In the genomic region with DNA sequence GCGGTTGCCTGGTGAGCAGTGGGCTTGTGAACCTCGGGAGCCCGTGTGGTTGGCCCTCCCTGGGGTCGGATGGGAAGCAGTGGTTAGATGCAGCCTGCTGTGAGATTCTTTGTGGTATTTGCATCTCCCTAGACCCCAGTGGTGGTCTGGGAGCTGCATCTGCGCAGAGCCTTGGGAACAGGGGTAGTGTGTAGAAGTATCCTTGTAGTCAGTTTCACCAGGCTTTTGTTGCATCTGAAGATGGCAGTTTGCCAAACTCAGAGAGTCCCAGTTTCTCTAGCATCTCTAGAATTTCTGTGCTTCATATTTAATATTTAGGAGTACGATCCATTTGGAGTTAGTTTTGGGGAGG, we compare ENCODE assay signal across 8 mouse cellular contexts. TPM values are rescaled to one million over a fixed set of nuclear protein-coding genes. Genes with fewer than 3 reads are reported as not detected.
A peak's percentile ranks its signal among the peaks of the same experiment; 100 is the strongest.
DNase-seq lines count a peak whose midpoint lies in the region; ATAC-seq and TF ChIP-seq lines count a peak whose summit lies in the region.

No protein-coding gene starts in this region.

- TF ChIP-seq CTCF in brain, embryonic 14.5 days (IDR thresholded peaks at IDR 0.05; ENCODE audit: borderline replicate concordance, extremely low read depth, insufficient read depth, insufficient read length), result peak; percentile 9; the same call in 1 of the 2 replicates

- H3K9me3 ChIP-seq in kidney, embryonic 14.5 days (ENCODE audit: control insufficient read depth, low read length), result no peaks in the 10 kb centered on the region
- H3K9me3 ChIP-seq in hindbrain, embryonic 15.5 days, result 0 out of 2 replicates have a peak, but pooled peaks cover 3% of the 10 kb centered on the region
- no peaks in the 10 kb centered on the region for H3K9me3 ChIP-seq in midbrain, embryonic 15.5 days

- 19% methylated on average over 6 of the region's 6 CpGs for WGBS in kidney, embryonic 14.5 days
- 10% methylated on average over 6 of the region's 6 CpGs for WGBS in hindbrain, embryonic 15.5 days
- WGBS in midbrain, embryonic 15.5 days, result 14% methylated on average over 6 of the region's 6 CpGs

- 0 out of 2 replicates have a peak, but pooled peaks cover 3% of the 10 kb centered on the region for H3K4me1 ChIP-seq in kidney, embryonic 14.5 days (ENCODE audit: control insufficient read depth, insufficient read depth, low read length)
- H3K4me1 ChIP-seq in hindbrain, embryonic 15.5 days (replicated peaks), result peaks cover 14% of the 10 kb centered on the region; the same call in 1 of the 2 replicates
- peaks cover 13% of the 10 kb centered on the region; the same call in 1 of the 2 replicates for H3K4me1 ChIP-seq in midbrain, embryonic 15.5 days

- DNase-seq in kidney, adult 11 months, result no peak
- no peak for DNase-seq in brain, embryonic 14.5 days (ENCODE audit: low read depth)
- no peak for DNase-seq in left cerebral cortex, postnatal 4 days
- no peak for DNase-seq in adipocyte (ENCODE audit: low spot score)

- H3K27me3 ChIP-seq in kidney, embryonic 14.5 days (ENCODE audit: control insufficient read depth, insufficient read depth, low read length), result no peaks in the 10 kb centered on the region
- no peaks in the 10 kb centered on the region for H3K27me3 ChIP-seq in hindbrain, embryonic 15.5 days
- no peaks in the 10 kb centered on the region for H3K27me3 ChIP-seq in midbrain, embryonic 15.5 days (replicated peaks)

- TF ChIP-seq POLR2A in brain, embryonic 14.5 days (IDR thresholded peaks at IDR 0.05; ENCODE audit: borderline replicate concordance, extremely low read depth, insufficient read depth, insufficient read length, poor library complexity, severe bottlenecking), result no peak

- H3K4me2 ChIP-seq in kidney, embryonic 14.5 days (replicated peaks; ENCODE audit: low read depth, low read length), result peak overlapping the region; percentile 45
- peak overlapping the region; percentile 63 for H3K4me2 ChIP-seq in hindbrain, embryonic 15.5 days
- H3K4me2 ChIP-seq in midbrain, embryonic 15.5 days, result peak overlapping the region; percentile 54

- H3K36me3 ChIP-seq in kidney, embryonic 14.5 days (ENCODE audit: control insufficient read depth, insufficient read depth, low read length), result no peaks in the 10 kb centered on the region
- peaks cover 10% of the 10 kb centered on the region for H3K36me3 ChIP-seq in hindbrain, embryonic 15.5 days
- H3K36me3 ChIP-seq in midbrain, embryonic 15.5 days (replicated peaks), result peaks cover 20% of the 10 kb centered on the region; the same call in 1 of the 2 replicates

- peak overlapping the region; percentile 52 for H3K4me3 ChIP-seq in kidney, embryonic 14.5 days (ENCODE audit: low read length)
- H3K4me3 ChIP-seq in hindbrain, embryonic 15.5 days, result peak overlapping the region; percentile 68
- H3K4me3 ChIP-seq in midbrain, embryonic 15.5 days, result peak overlapping the region; percentile 63

- H3K27ac ChIP-seq in kidney, embryonic 14.5 days (ENCODE audit: low read depth, low read length), result peak overlapping the region; percentile 63; the same call in 1 of the 2 replicates
- peak overlapping the region; percentile 92 for H3K27ac ChIP-seq in hindbrain, embryonic 15.5 days (replicated peaks)
- peak overlapping the region; percentile 87 for H3K27ac ChIP-seq in midbrain, embryonic 15.5 days

- intact Hi-C loops in left cerebral cortex, postnatal 4 days (cut with DNase I), result no loop called here

- ATAC-seq in kidney, embryonic 14.5 days (ENCODE audit: low FRiP score, low TSS enrichment), result peak; percentile 91
- ATAC-seq in hindbrain, embryonic 15.5 days (ENCODE audit: low FRiP score, low read depth), result peak; percentile 94
- ATAC-seq in midbrain, embryonic 15.5 days (replicated peaks), result peak; percentile 95
- ATAC-seq in inflammation-experienced regulatory T-cells, adult 6 months, result no peak

- peak overlapping the region; percentile 70 for H3K9ac ChIP-seq in kidney, embryonic 14.5 days (ENCODE audit: low read depth, low read length)
- peak overlapping the region; percentile 70 for H3K9ac ChIP-seq in hindbrain, embryonic 15.5 days
- peak overlapping the region; percentile 77 for H3K9ac ChIP-seq in midbrain, embryonic 15.5 days

RNA-seq across cellular contexts. Expression of a gene that starts 0.3 kb away (rescaled TPM):
- polyA plus RNA-seq in kidney, embryonic 14.5 days (2014; fragmentation: Nextera tagmentation; extraction: Ambion mirVana), result 5.3 and 5.4 TPM in 2 replicates
- polyA plus RNA-seq in brain, embryonic 14.5 days (2012; rRNA removed), result 3.8 and 7.3 TPM in 2 replicates
- polyA plus RNA-seq in hindbrain, embryonic 15.5 days (2015; fragmentation: Nextera tagmentation; extraction: Ambion mirVana), result 8.2 and 9.6 TPM in 2 replicates
- polyA plus RNA-seq in midbrain, embryonic 15.5 days (2015; fragmentation: Nextera tagmentation; extraction: Ambion mirVana), result 11.3 and 11.6 TPM in 2 replicates
- total RNA-seq in left cerebral cortex, postnatal 4 days (2021), result 10 to 100 TPM; 24.7 to 31.1 TPM
- 10 to 100 TPM; 25.8 to 43.5 (median 31.1) TPM for polyA plus RNA-seq in inflammation-experienced regulatory T-cells, adult 6 months (2017; shearing (Covaris generic))
